Mouse (Mus musculus): Measurements from ENCODE around the gene Lrrc29.

GRCm38 (mm10) chr8:105339886-105340635 lies 14.0 kb upstream of the Lrrc29 start:
- TF ChIP-seq POLR2A (IDR thresholded peaks at IDR 0.05; ENCODE audit: insufficient read depth, low read length) (no peak), CTCF (IDR thresholded peaks at IDR 0.05; ENCODE audit: low read depth, low read length) (no peak)

Data from ES-Bruce4 (cell line).